Mouse (Mus musculus): ENCODE data around the gene Gimap1.

The Gimap1 gene

GRCm38 (mm10) chr6:48738961-48739779 lies at the start of gene Gimap1:
TSS of gene Gimap1 (plus strand) at chr6:48739054.
- no peak for DNase-seq (ENCODE audit: low read depth, low spot score)

DNA sequence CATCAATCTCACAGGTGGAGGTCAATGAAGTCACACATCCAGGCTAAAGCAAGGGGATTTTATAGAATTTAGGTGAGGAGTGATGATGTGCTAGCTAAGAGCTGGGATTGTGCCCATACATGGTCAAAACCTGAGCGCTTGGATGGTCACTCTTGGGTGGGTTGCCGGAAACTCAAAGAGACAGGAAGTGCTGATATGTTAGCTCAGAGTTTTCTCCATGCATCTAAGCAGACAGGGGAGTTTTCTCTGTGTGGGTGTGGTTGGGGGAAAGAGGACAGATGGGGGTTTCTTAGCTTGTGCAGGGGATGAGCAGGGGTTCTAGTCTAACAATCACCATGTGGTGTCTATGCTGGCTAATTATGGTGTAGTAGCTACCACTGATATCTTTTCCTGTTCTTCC lies 49.5 kb upstream of the Gimap1 start:
- DNase-seq (ENCODE audit: low read depth, low spot score), result no peak

DNA sequence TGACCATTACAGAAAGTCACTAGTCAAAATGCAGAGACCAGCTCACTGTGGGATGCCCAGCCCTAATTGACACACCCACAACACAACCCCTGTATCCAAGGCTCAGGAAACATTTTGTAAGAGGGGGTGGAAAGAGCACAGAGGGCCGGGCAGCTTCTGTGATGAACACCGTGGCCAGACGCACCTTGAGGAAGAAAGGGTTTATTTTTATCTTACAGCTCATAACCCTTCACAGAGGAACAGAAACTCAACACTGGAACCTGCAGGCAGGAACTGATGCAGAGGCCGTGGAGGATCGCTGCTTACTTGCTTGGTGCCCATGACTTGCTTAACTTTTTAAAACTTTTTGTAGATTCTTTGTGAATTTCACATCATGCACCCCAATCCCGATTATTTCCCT lies 45.9 kb upstream of the Gimap1 start:
- DNase-seq (ENCODE audit: low read depth, low spot score), result no peak

- DNase-seq (ENCODE audit: low read depth, low spot score), result no peak
Observed at GRCm38 (mm10) chr6:48696830-48697554, 41.9 kb upstream of the Gimap1 start.

GRCm38 (mm10) chr6:48697555-48697930 lies 41.3 kb upstream of the Gimap1 start:
- no peak for DNase-seq (ENCODE audit: low read depth, low spot score)

GRCm38 (mm10) chr6:48698066-48698856 lies 40.6 kb upstream of the Gimap1 start:
- DNase-seq (ENCODE audit: low read depth, low spot score), result no peak

- no peak for DNase-seq (ENCODE audit: low read depth, low spot score)
Observed at GRCm38 (mm10) chr6:48698888-48699287, 40.0 kb upstream of the Gimap1 start.

- peak; percentile 27 for DNase-seq (ENCODE audit: low read depth, low spot score)
Observed at GRCm38 (mm10) chr6:48700251-48701075, 38.4 kb upstream of the Gimap1 start.

- DNase-seq (ENCODE audit: low read depth, low spot score), result no peak
Observed at GRCm38 (mm10) chr6:48702146-48702545, 36.7 kb upstream of the Gimap1 start.

- no peak for DNase-seq (ENCODE audit: low read depth, low spot score)
Observed at GRCm38 (mm10) chr6:48702601-48703000, 36.3 kb upstream of the Gimap1 start.

GRCm38 (mm10) chr6:48704146-48704545 lies 34.7 kb upstream of the Gimap1 start:
- DNase-seq (ENCODE audit: low read depth, low spot score), result no peak

DNA sequence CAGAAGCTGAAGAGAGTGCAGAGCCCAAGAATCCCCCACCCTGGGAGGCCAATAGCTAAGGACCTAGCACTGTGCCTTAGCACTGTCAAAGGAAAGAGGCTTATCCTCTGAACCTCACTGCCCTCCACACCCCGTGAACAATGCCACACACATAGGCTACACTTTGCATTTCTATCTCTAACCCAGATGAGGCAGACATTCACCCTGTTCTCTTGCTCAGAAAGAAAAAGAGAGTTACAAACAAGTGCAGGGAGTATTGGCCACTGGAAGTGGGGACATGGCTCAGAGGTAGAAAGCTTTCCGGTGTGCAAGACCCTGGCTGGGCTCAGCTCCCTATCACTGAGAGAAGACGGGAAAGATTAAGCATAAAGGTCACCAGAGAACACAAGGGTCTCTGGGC lies 32.7 kb upstream of the Gimap1 start:
- no peak for DNase-seq (ENCODE audit: low read depth, low spot score)

DNA sequence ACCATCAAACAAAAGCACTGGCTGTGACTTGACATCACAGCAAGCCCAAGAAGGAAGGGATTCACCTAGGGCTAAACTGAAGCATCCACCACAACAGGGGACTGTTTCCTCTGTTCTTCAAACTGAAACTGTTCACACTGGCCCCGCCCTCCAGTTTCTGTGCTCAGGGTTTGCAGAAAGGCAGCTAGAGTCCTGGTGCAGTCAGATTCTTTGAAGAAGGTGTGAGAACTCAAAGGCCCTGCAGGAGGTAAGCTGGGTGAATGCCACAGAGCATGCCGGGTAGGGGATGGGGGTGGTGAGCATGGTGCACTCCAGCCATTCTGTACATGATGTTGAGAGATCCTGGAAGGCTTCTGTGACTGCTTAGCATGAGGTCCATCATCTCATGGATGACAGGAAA lies 20.4 kb upstream of the Gimap1 start, which contains the start of the genes Gm28053 and Gimap7:
Gene Gm28053, plus strand, starts transcription at position 153 of the 400 bp plus-strand sequence.
Gene Gimap7, plus strand, starts transcription at position 167 of the 400 bp plus-strand sequence.
- no peak for DNase-seq (ENCODE audit: low read depth, low spot score)

DNA sequence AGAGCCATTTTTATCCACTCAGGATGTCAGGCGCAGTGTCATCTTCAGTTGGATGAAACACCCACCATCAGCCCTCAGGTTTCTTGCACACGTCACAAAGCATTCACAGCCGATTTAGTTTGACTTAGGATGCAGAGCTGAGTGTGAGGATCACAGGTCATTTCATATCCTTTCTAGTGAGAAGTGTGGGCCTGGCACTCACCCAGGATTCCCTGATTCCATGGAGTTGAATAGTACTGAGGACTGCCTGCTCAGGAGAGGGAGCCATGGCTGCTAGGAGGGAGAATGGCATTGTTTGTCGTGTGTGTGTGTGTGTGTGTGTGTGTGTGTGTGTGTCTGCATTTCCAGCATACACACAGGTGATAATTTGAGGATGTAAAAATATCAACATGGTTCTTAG lies 18.5 kb upstream of the Gimap1 start:
- no peak for DNase-seq (ENCODE audit: low read depth, low spot score)

- no peak for DNase-seq (ENCODE audit: low read depth, low spot score)
Observed at GRCm38 (mm10) chr6:48723468-48723867, 15.4 kb upstream of the Gimap1 start.

GRCm38 (mm10) chr6:48725476-48725875 lies 13.4 kb upstream of the Gimap1 start:
- no peak for DNase-seq (ENCODE audit: low read depth, low spot score)

GRCm38 (mm10) chr6:48727761-48728160 lies 11.1 kb upstream of the Gimap1 start:
- no peak for DNase-seq (ENCODE audit: low read depth, low spot score)

DNA sequence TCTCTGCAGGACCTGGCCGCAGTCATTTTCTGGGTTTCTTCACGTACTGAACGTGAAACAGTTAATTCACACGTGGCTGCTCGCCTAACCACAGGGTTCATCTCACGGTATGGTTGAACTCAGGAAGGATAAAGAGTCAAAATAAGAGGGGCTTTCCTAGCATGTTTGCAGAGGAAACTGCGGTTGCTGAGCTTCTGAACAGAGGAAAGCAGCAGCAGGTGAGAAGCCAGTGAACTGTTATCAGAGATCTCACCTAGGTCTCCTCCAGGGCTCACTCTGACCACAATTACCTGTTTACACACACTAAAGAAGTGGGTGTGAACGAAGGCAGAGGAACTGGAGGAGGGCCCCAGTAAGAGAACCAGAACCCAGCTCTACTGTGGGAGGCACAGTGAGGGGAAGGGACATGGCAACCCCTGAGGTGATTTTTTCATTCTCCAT lies 6.0 kb upstream of the Gimap1 start:
- no peak for DNase-seq (ENCODE audit: low read depth, low spot score)

DNA sequence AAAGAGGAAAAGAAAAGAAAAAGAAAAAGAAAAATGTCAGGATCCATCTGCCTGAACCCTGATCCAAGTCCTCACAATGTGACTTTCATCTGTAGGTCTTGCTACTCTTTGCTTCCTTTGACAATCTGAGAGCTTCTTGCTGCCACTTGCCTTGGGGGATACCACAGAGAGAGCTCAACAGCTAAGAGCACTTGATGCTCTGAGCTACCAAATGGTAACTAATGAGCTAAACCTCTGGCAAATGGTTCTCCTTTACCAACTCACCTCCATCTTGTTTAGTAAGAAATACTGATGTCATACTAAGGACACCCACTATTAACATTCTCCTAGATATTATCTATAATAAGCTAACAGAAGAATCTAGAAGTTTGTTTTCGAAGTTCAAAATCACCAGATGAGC lies 5.2 kb upstream of the Gimap1 start:
- no peak for DNase-seq (ENCODE audit: low read depth, low spot score)

DNA sequence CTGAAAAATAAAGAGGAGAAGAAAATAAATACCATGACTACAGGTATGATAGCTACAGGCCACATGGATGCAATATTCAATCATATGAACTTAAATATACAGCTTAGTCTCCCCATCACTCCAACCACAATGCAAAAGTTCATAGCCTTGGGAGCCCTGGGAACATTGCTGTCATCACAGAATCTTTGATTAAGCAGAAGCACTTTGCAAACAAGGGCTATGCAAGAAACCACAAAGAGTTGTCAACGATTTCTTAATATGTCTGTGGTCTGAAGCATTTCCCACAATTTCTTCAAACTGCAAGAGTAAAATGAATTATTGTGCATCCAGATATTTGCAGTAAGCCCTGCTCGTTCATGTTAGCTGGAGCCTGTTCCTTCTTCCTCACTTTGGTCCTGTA lies 1.8 kb upstream of the Gimap1 start:
- DNase-seq (ENCODE audit: low read depth, low spot score), result no peak

DNA sequence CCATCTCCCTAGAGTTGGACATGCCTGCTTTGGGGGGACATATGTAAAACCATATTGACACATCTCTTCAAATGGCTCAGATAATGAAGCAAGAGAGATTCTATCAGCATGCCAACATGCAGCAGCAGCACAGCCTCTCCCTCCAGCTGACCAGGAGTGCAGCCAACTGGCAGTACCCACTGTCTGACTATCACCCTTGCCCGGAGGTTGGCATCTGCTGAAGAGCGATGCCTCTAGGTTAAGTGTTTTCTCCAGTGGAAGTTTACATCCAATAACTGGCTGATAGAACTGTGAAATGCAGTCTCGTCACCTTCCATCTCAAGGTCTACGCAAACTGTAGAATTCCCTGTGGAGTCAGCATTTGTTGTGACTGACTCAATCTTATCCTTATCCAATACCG lies 1.2 kb upstream of the Gimap1 start:
- no peak for DNase-seq (ENCODE audit: low read depth, low spot score)

Data from mesoderm, embryonic 11.5 days (tissue).